Mouse (Mus musculus) pancreas, adult 10 weeks (tissue): ENCODE measurements around the gene Fthl17a. TPM values are rescaled to one million over a fixed set of nuclear protein-coding genes. Genes with fewer than 3 reads are reported as not detected.

Experiments
- polyA plus RNA-seq: library from polyadenylated mRNA; stranded (reverse); fragments of 350-450 nt; fragmentation: Illumina TruSeq; extraction: RNeasy Lipid Tissue Mini Kit (QIAGEN cat#74804); gene quantifications from one replicate; pipeline ENCODE4 v1.2.3, GENCODE M21; 2015; ENCODE audit warnings: low read depth, low replicate concordance; ENCODE audit not compliant: insufficient read depth

Fthl17a gene
- not detected for polyA plus RNA-seq

DNA sequence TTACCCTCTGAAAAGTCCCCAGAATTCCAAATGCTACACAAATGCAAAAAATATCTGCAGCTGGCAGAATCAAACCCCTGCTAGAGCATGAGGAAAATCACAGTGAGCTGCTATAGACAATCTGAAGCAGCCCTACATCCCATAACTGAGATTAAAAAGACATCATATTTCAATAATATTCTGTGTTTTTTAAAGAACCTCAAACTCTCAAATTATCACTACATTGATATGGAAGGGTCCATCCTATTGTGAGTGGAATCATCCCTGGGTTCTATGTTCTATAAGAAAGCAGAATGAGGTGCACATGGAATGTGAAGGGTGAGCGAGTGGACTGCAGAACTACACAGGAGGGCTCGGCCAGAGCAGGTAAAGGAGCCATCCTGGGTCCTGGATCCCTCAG, at the start of gene Fthl17a:
Gene Fthl17a, plus strand, starts transcription at position 301 of the 400 bp plus-strand sequence.

